Mouse (Mus musculus) neural tube, embryonic 14.5 days (tissue): ENCODE data around the gene Gm26741. TPM values are rescaled to one million over a fixed set of nuclear protein-coding genes. Genes with fewer than 3 reads are reported as not detected.

Experiments
- ATAC-seq: fragments of 200-750 bp; cut with Nextera tagmentation; 2 replicates; pipeline ENCODE4 v1.8.0; 2017; ENCODE audit warnings: low read depth, mild to moderate bottlenecking, moderate TSS enrichment, moderate library complexity
- H3K27ac ChIP-seq: fragments of 300-500 bp; sonication (generic); 2 replicates; pipeline ENCODE4 v1.5.1; 2014; ENCODE audit warnings: low read depth, mild to moderate bottlenecking, control low read depth, low read length, moderate library complexity, mixed read lengths
- H3K27me3 ChIP-seq: fragments of 300-500 bp; sonication (generic); 2 replicates; pipeline ENCODE4 v1.6.1; 2014; ENCODE audit warnings: low read length; ENCODE audit not compliant: control insufficient read depth, insufficient read depth
- H3K36me3 ChIP-seq: fragments of 300-500 bp; sonication (generic); 2 replicates; pipeline ENCODE4 v1.6.1; 2014; ENCODE audit warnings: low read length, mixed read lengths; ENCODE audit not compliant: control insufficient read depth, insufficient read depth
- H3K4me1 ChIP-seq: fragments of 300-500 bp; sonication (generic); 2 replicates; pipeline ENCODE4 v1.6.1; 2014; ENCODE audit warnings: low read length; ENCODE audit not compliant: control insufficient read depth, insufficient read depth
- H3K4me2 ChIP-seq: fragments of 300-500 bp; sonication (generic); 2 replicates; pipeline ENCODE4 v1.6.1; 2014; ENCODE audit warnings: mild to moderate bottlenecking, low read depth, low read length, control low read depth
- H3K4me3 ChIP-seq: fragments of 300-500 bp; sonication (generic); 2 replicates; pipeline ENCODE4 v1.5.1; 2014; ENCODE audit warnings: low read depth, low read length, control low read depth, mixed read lengths
- H3K9ac ChIP-seq: fragments of 300-500 bp; sonication (generic); replicated peaks from 2 replicates; pipeline ENCODE4 v1.6.1; 2014; ENCODE audit warnings: low read depth, mild to moderate bottlenecking, control low read depth, low read length, mixed read lengths
- H3K9me3 ChIP-seq: fragments of 300-500 bp; sonication (generic); 2 replicates; pipeline ENCODE4 v1.6.1; 2016; ENCODE audit warnings: low read length; ENCODE audit not compliant: control insufficient read depth
- WGBS: fragments of 180-500 bp; shearing (Covaris S2); extraction: QIAGEN DNeasy Blood & Tissue Kit; methylation state at CpG from one replicate; pipeline ENCODE4 v1.1.7; 2014; 5-methylcytosine and 5-hydroxymethylcytosine counted together
- polyA plus RNA-seq: library from polyadenylated mRNA; unstranded; fragments of >200 nt; fragmentation: Nextera tagmentation; extraction: Ambion mirVana; gene quantifications from 2 replicates; pipeline ENCODE4 v1.2.1, GENCODE M21; 2014

The Gm26741 gene
- polyA plus RNA-seq, 1 experiment from 2014 or later, result not detected

DNA sequence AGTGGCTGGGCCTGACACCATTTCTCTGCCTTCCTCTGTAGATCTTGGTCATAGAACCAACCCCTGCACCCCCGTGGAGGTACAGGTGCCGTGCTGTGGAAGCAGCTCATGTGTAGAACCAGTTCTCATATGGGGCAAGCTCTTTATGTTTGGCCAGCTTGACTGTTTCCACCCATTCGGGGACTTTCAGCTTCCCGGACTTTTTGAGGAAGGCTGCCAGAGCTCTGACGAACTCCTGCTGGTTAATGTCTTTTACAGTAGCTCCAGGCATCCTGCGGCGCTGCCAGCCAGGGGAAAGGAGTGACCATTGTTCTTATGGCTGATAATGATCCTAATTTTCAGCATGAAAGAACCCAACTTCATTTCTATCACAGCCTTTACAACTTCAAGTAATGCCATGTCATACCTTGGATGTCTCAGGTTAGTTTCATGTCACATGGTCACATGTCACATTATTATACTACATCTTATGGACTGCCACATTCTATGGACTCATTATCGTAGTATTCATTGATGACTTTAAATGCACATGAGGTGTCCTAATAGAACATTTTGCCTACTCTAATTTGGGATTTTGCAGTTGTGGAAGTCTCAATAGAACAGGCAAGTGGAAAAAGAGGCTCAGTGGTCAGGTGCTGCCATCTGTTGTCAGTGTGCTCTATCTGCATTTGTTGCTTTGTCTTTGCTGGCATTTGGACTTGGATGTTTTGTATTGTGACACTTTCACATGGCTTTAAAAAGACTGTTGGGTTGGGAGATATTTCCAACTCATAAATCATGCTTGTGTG is 26.4 kb downstream of the Gm26741 start:
- no peak overlapping the region for H3K4me3 ChIP-seq
- H3K27ac ChIP-seq, result no peak overlapping the region
- no peak for ATAC-seq
- peaks cover 4% of the 10 kb centered on the region; the same call in 1 of the 2 replicates for H3K4me1 ChIP-seq
- H3K36me3 ChIP-seq, result no peaks in the 10 kb centered on the region
- 35% methylated on average over 8 of the region's 8 CpGs for WGBS
- H3K9ac ChIP-seq, result no peak overlapping the region
- no peak overlapping the region for H3K4me2 ChIP-seq
- H3K9me3 ChIP-seq, result no peaks in the 10 kb centered on the region
- H3K27me3 ChIP-seq, result no peaks in the 10 kb centered on the region

- 85% methylated on average over 4 of the region's 4 CpGs for WGBS
- no peak overlapping the region for H3K27ac ChIP-seq
- no peak overlapping the region for H3K4me2 ChIP-seq
- H3K36me3 ChIP-seq, result no peaks in the 10 kb centered on the region
- no peak for ATAC-seq
- no peaks in the 10 kb centered on the region for H3K9me3 ChIP-seq
- H3K4me3 ChIP-seq, result no peak overlapping the region
- H3K4me1 ChIP-seq, result peaks cover 4% of the 10 kb centered on the region; the same call in 1 of the 2 replicates
- no peak overlapping the region for H3K9ac ChIP-seq
- no peaks in the 10 kb centered on the region for H3K27me3 ChIP-seq
These were observed 28.6 kb downstream of the Gm26741 start for GRCm38 (mm10) chr10:52387192-52387591.

GRCm38 (mm10) chr10:52388922-52389430 is 30.4 kb downstream of the Gm26741 start, which contains the start of gene Nepn:
Gene Nepn, plus strand, starts transcription at chr10:52388972.
- Histone ChIP-seq H3K36me3 (no peaks in the 10 kb centered on the region), H3K27ac (no peak within 1 kb of the TSS), H3K4me1 (no peaks in the 10 kb centered on the region), H3K9ac (no peak within 1 kb of the TSS), H3K4me3 (no peak within 1 kb of the TSS), H3K27me3 (no peaks in the 10 kb centered on the region), H3K4me2 (no peak within 1 kb of the TSS), H3K9me3 (no peaks in the 10 kb centered on the region)
- no peak for ATAC-seq
- WGBS, result 78% methylated on average over 5 of the region's 5 CpGs

GRCm38 (mm10) chr10:52389438-52389837 is 30.9 kb downstream of the Gm26741 start:
- no peak for ATAC-seq
- H3K4me2 ChIP-seq, result no peak overlapping the region
- H3K27me3 ChIP-seq, result no peaks in the 10 kb centered on the region
- H3K4me3 ChIP-seq, result no peak overlapping the region
- WGBS, result 82% methylated on average over 3 of the region's 3 CpGs
- H3K9ac ChIP-seq, result no peak overlapping the region
- no peak overlapping the region for H3K27ac ChIP-seq
- H3K36me3 ChIP-seq, result no peaks in the 10 kb centered on the region
- no peaks in the 10 kb centered on the region for H3K9me3 ChIP-seq
- H3K4me1 ChIP-seq, result no peaks in the 10 kb centered on the region

DNA sequence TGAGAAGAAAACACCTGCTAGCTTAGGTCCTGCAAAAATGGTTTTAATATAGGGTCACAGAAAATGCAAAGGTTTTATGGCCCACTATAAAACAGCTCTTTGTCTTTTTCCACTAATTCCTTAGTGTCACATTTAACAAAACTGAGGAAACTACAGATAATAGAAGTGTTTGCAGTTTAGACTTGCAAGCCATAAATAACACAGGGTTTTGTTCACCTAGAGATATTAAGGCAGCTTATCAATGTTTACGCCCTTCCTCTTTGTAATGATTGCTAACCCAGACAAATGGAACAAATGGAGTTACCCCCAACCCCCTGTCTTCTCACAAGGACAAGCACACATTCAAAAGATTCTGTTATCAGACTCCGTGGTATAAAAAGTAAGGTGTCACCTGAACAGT is 32.6 kb downstream of the Gm26741 start:
- H3K27ac ChIP-seq, result no peak overlapping the region
- no peak overlapping the region for H3K9ac ChIP-seq
- no peaks in the 10 kb centered on the region for H3K27me3 ChIP-seq
- WGBS, result 60% methylated on average over 2 of the region's 2 CpGs
- no peak overlapping the region for H3K4me3 ChIP-seq
- no peaks in the 10 kb centered on the region for H3K4me1 ChIP-seq
- no peak overlapping the region for H3K4me2 ChIP-seq
- no peak for ATAC-seq
- H3K36me3 ChIP-seq, result no peaks in the 10 kb centered on the region
- no peaks in the 10 kb centered on the region for H3K9me3 ChIP-seq

DNA sequence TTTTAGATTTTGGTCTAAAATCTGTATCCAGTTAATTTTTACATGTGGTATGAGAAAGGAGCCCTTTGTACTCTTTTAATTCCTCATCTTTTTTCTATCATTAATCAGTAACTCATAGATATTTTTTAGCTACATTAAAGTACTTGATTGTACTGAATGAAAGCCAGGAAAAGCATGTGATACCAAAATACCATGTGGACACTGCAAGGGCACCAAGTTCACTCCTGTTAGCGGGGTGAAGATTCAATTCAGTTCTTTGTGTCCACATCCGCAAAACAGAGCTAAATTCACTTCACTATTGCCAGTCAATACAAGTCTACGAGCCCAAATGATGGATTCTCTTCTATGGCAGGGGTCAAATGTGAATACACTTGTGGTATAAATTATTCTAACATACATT is 38.1 kb downstream of the Gm26741 start:
- Histone ChIP-seq H3K4me1 (no peaks in the 10 kb centered on the region), H3K27ac (no peak overlapping the region), H3K4me2 (no peak overlapping the region), H3K4me3 (no peak overlapping the region), H3K36me3 (no peaks in the 10 kb centered on the region), H3K27me3 (no peaks in the 10 kb centered on the region), H3K9ac (no peak overlapping the region), H3K9me3 (no peaks in the 10 kb centered on the region)
- WGBS, result 94% methylated on average over 3 of the region's 3 CpGs
- ATAC-seq, result no peak

DNA sequence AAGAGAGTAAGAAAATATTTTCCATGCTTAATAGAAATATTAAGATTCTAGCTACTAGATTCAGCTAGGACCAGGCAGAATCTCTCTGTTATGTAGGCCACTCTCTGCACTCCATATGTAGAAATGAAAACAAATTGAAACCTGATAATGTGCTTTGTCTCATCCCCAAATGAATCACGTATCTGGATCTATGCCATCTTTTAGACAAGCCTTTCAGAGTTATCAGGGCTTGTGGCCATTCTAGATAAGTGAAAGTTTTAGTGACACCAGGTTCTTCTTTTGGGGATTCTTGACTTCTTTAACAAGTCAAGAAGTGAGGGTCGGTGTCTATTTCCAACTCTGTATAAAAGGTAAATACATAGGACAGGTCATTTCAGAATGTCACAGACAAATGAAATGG is 40.1 kb downstream of the Gm26741 start:
- no peak for ATAC-seq
- no peaks in the 10 kb centered on the region for H3K27me3 ChIP-seq
- H3K4me2 ChIP-seq, result no peak overlapping the region
- WGBS, result 83% methylated on average over 2 of the region's 2 CpGs
- no peaks in the 10 kb centered on the region for H3K9me3 ChIP-seq
- H3K4me1 ChIP-seq, result no peaks in the 10 kb centered on the region
- no peak overlapping the region for H3K4me3 ChIP-seq
- H3K36me3 ChIP-seq, result no peaks in the 10 kb centered on the region
- no peak overlapping the region for H3K9ac ChIP-seq
- H3K27ac ChIP-seq, result no peak overlapping the region

- no peak overlapping the region for H3K9ac ChIP-seq
- H3K4me3 ChIP-seq, result no peak overlapping the region
- no peak for ATAC-seq
- H3K36me3 ChIP-seq, result no peaks in the 10 kb centered on the region
- H3K4me1 ChIP-seq, result no peaks in the 10 kb centered on the region
- H3K27ac ChIP-seq, result no peak overlapping the region
- no peak overlapping the region for H3K4me2 ChIP-seq
- WGBS, result 66% methylated on average over 3 of the region's 3 CpGs
- H3K9me3 ChIP-seq, result no peaks in the 10 kb centered on the region
- H3K27me3 ChIP-seq, result no peaks in the 10 kb centered on the region
These were observed 41.2 kb downstream of the Gm26741 start for GRCm38 (mm10) chr10:52399722-52400121.

GRCm38 (mm10) chr10:52405160-52405559 is 46.6 kb downstream of the Gm26741 start:
- no peak for ATAC-seq

More at GRCm38 (mm10) chr10:52405160-52405559, 46.6 kb downstream of the Gm26741 start:
- WGBS, result 90% methylated on average over 13 of the region's 13 CpGs
- Histone ChIP-seq H3K4me2 (no peak overlapping the region), H3K27me3 (no peaks in the 10 kb centered on the region), H3K4me1 (no peaks in the 10 kb centered on the region), H3K4me3 (no peak overlapping the region), H3K27ac (no peak overlapping the region), H3K9me3 (no peaks in the 10 kb centered on the region), H3K9ac (no peak overlapping the region), H3K36me3 (no peaks in the 10 kb centered on the region)
